Mouse (Mus musculus): ENCODE measurements around the gene Agtrap. TPM values are rescaled to one million over a fixed set of nuclear protein-coding genes. Genes with fewer than 3 reads are reported as not detected.
"Not testable (repeated sequence)": the region's sequence is repeated elsewhere in the genome, so short reads cannot be mapped to it uniquely, and the experiment has no call there.

Gene Agtrap
- polyA plus RNA-seq, 1 experiment from 2014 or later: 12.5 TPM

DNA sequence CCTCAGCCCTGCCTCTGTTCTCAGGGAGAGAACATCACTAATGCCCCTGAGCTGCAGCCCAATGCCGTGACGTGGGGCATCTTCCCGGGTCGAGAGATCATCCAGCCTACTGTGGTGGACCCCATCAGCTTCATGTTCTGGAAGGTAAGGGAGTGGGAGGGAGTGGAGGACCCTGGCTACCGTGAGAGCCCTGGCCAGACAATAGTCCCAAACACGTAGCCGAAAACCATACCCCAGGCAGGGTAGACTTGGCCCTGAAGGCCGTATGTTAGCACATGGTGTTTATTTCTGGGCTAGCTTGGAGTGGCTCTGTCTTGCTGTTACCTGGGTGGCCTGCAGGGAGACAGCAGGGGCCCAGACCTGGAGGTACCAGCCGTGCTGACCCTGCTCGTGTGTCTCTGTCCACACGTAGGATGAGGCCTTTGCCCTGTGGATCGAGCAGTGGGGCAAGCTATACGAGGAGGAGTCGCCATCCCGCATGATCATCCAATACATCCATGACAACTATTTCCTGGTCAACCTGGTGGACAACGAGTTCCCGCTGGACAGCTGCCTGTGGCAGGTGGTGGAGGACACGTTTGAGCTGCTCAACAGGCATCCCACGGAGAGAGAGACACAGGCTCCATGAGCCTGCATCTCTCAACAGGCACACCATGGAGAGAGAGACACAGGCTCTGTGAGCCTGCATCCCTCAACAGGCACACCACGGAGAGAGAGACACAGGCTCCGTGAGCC is 32.7 kb downstream of the Agtrap start:
- Histone ChIP-seq H3K27ac (no peak overlapping the region), H3K4me1 (peaks cover 14% of the 10 kb centered on the region), H3K9ac (no peak overlapping the region), H3K9me3 (replicated peaks) (no peaks in the 10 kb centered on the region), H3K4me3 (no peak overlapping the region), H3K4me2 (no peak overlapping the region), H3K27me3 (replicated peaks) (no peaks in the 10 kb centered on the region), H3K36me3 (peaks cover 85% of the 10 kb centered on the region)
- 87% methylated on average over 21 of the region's 21 CpGs for WGBS (ENCODE audit: insufficient replicate concordance)
- ATAC-seq: no peak

DNA sequence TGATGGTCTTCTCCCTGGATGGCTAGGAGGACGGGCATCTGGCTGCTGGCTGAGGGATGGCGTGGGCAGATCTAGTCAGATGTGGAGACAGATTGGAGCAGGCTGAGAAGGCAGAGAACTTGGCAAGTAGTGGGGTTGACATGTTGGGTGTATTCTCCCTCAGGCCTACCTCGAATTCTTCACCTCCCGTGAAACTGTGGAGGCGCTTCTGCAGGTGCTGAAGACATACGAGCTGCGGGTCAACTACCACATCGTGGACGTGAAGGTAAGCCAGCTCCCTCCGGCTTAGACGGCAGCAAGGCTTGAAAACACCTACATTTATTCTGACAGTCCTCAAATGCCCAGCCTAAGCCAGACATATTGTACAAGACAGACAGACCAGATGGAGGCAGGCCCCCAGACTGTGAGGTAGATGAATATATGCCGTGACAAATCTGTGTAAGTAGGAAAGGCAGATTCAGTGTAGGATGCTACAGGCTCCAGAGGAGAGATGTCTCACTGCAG is 34.4 kb downstream of the Agtrap start:
- Histone ChIP-seq H3K4me1 (peaks cover 18% of the 10 kb centered on the region), H3K36me3 (peaks cover 99% of the 10 kb centered on the region), H3K9ac (no peak overlapping the region), H3K4me2 (no peak overlapping the region), H3K27ac (no peak overlapping the region), H3K9me3 (replicated peaks) (no peaks in the 10 kb centered on the region), H3K4me3 (no peak overlapping the region), H3K27me3 (replicated peaks) (no peaks in the 10 kb centered on the region)
- 90% methylated on average over 12 of the region's 12 CpGs for WGBS (ENCODE audit: insufficient replicate concordance)
- ATAC-seq: no peak

DNA sequence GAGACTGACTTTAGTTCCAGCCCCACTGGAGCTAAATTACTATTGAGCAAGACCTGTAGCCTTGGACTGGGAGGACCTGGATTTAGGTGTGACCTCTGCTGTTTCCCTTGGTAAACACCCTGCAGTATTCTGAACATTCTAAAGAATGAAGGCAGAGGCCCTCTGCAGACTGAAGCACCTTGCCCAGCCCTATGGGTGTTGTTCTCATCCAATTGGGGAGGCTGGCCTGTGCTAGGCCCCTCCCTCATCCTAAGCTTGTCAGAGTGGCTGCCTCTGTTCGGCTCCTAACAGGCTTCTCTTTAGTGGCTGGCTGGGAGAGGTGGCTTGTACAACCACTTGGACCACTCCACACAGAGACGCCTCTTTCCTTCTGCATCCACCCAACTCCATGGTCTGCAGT is 34.9 kb downstream of the Agtrap start:
- WGBS (ENCODE audit: insufficient replicate concordance): 86% methylated on average over 2 of the region's 2 CpGs
- no peaks in the 10 kb centered on the region for H3K27me3 ChIP-seq (replicated peaks)
- H3K4me1 ChIP-seq: peaks cover 23% of the 10 kb centered on the region
- no peaks in the 10 kb centered on the region for H3K9me3 ChIP-seq (replicated peaks)
- no peak overlapping the region for H3K9ac ChIP-seq
- no peak overlapping the region for H3K4me3 ChIP-seq
- peaks cover 99% of the 10 kb centered on the region for H3K36me3 ChIP-seq
- H3K4me2 ChIP-seq: no peak overlapping the region
- no peak overlapping the region for H3K27ac ChIP-seq
- no peak for ATAC-seq

DNA sequence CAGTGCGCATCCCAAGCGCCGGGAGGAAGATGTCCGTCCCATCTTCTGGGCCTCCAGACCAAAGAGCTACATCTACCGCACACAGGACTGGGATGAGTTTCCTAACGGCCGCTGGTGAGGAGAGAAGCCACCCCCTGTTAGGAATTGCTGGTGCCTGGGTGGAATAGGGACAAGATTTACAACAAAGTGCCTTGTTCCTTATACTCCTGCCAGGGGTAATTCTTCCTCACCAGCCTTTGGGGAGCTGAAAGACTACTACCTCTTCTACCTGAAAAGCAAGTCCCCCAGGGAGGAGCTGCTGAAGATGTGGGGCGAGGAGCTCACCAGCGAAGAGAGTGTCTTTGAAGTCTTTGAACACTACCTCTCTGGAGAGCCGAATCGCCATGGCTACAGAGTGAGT is 35.9 kb downstream of the Agtrap start:
- no peak for ATAC-seq

DNA sequence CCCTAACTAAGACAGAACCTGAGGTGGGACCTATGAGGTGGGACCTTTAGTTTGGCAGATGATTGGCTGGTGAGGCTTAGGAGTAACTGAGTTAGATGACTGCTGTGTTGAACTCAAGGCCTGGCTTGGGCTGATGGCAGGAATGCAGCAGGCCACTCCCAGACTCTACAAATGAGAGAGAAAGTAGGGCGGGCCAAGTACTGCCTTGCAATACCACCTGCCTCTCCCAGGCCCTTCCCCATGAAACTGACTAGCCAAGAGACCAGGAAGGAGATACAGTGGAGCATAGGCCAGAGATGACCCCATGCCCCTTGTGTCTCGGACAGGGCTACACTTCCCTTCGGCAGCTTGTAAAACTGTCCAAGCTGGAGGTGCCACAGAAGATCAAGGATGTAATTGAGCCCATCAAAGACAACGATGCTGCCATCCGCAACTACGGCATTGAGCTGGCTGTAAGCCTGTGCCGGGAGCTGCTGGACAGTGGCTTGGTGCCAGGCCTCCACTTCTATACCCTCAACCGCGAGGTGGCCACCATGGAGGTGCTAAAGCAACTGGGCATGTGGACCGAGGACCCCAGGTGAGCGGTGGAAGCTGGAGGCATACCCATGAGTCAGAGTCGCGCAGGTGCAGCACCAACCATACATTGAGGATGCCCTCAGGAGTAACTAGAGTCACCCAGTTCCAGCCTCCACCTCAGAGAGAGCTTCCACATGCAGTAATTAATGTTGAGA is 36.6 kb downstream of the Agtrap start:
- H3K9ac ChIP-seq: no peak overlapping the region
- H3K27me3 ChIP-seq (replicated peaks): no peaks in the 10 kb centered on the region
- H3K36me3 ChIP-seq: peaks cover 88% of the 10 kb centered on the region
- no peak overlapping the region for H3K27ac ChIP-seq
- no peak for ATAC-seq
- no peaks in the 10 kb centered on the region for H3K9me3 ChIP-seq (replicated peaks)
- H3K4me3 ChIP-seq: no peak overlapping the region
- peaks cover 41% of the 10 kb centered on the region for H3K4me1 ChIP-seq
- 91% methylated on average over 13 of the region's 13 CpGs for WGBS (ENCODE audit: insufficient replicate concordance)
- no peak overlapping the region for H3K4me2 ChIP-seq

More for the DNA sequence above, 35.9 kb downstream of the Agtrap start:
- no peak overlapping the region for H3K4me3 ChIP-seq
- no peak overlapping the region for H3K9ac ChIP-seq
- no peak overlapping the region for H3K4me2 ChIP-seq
- no peaks in the 10 kb centered on the region for H3K27me3 ChIP-seq (replicated peaks)
- H3K27ac ChIP-seq: no peak overlapping the region
- peaks cover 34% of the 10 kb centered on the region for H3K4me1 ChIP-seq
- H3K36me3 ChIP-seq: peaks cover 95% of the 10 kb centered on the region
- no peaks in the 10 kb centered on the region for H3K9me3 ChIP-seq (replicated peaks)
- WGBS (ENCODE audit: insufficient replicate concordance): 89% methylated on average over 11 of the region's 11 CpGs

DNA sequence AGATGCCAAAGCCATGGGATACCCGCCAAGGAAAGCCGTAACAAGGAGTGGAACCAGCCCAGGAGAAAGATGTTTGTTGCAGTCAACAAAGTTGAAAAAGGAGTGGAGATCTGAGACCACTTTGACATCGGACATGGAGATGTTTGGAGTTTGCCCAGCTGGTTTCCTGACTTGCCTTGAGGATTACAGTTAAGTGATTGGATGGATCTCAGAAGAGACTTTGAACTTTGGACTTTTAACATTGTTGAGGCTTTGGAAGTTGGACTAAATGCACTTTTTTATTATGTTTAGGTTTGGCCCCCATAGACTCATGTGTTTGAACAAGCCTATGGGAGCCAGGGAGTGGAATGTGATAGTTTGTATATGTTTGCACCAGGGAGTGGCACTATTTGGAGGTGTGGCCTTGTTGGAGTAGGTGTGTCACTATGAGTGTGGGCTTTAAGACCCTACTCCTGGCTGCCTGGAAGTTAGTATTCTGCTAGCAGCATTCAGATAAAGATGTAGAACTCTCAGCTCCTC is 37.4 kb downstream of the Agtrap start:
- 89% methylated on average over 3 of the region's 3 CpGs for WGBS (ENCODE audit: insufficient replicate concordance)
- H3K27me3 ChIP-seq (replicated peaks); H3K9me3 ChIP-seq (replicated peaks); H3K9ac ChIP-seq; H3K4me2 ChIP-seq; H3K27ac ChIP-seq; ATAC-seq; H3K4me3 ChIP-seq: not testable (repeated sequence)
- H3K4me1 ChIP-seq: peaks cover 48% of the 10 kb centered on the region
- peaks cover 81% of the 10 kb centered on the region for H3K36me3 ChIP-seq

DNA sequence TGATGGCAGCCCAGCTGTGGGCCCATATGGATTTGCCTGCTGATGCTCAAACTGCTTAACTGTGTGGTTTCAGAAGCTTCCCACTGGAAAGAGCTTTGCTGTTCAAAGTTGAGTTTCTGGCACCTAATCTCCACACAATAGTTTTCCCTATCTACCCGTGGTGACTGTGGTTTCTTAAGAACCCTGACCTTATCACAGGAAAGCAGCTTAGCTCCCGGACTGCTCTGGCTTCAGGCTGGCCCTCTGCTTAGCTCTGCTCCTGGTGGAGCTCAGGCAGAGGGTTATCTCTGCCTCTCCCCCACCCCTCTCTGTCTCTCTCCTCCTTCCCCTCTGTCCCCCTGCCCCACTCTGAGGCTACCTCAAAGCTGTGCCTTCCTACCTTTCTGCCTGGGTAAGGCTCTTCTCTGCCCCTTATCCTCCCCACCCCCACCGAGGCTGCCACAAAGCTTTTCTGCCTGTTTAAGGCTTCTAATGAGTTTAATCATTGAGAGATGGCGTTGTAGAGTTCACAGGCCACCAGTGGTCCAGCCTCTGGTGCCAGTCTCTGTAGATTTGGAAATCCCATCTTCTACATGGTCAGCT is 41.3 kb downstream of the Agtrap start:
- H3K9ac ChIP-seq: peak overlapping the region; percentile 48; the same call in 1 of the 2 replicates
- no peaks in the 10 kb centered on the region for H3K27me3 ChIP-seq (replicated peaks)
- H3K4me3 ChIP-seq: peak overlapping the region; percentile 16
- H3K4me1 ChIP-seq: peaks cover 85% of the 10 kb centered on the region
- H3K9me3 ChIP-seq (replicated peaks): no peaks in the 10 kb centered on the region
- peak; percentile 94 for ATAC-seq
- WGBS (ENCODE audit: insufficient replicate concordance): 14% methylated on average over 4 of the region's 4 CpGs
- peak overlapping the region; percentile 85 for H3K27ac ChIP-seq
- peaks cover 71% of the 10 kb centered on the region for H3K36me3 ChIP-seq
- peak overlapping the region; percentile 52 for H3K4me2 ChIP-seq

DNA sequence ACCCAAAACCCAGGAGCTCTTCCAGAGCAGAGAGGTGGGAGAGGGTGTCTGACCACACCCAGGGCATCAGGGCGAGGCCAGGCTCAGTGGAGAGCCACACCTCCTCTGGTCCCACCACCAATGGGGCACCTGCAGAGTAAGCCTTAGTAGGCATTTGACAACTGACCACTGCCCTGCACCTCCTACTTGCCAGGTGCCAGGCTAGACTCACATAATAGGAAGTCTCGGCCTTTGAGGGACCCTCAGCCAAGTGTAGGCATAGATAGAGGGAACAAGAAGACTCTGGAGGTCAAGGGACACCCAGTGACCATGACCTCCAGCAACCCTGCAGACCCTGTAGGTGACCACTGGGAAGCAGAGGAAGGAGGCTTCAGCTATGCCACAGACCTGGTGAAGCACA is 43.7 kb downstream of the Agtrap start:
- Histone ChIP-seq H3K27ac (peak overlapping the region; percentile 85), H3K9me3 (replicated peaks) (no peaks in the 10 kb centered on the region), H3K4me3 (peak overlapping the region; percentile 18; the same call in 1 of the 2 replicates), H3K4me1 (peaks cover 97% of the 10 kb centered on the region), H3K9ac (peak overlapping the region; percentile 42; the same call in 1 of the 2 replicates), H3K4me2 (peak overlapping the region; percentile 52), H3K27me3 (replicated peaks) (no peaks in the 10 kb centered on the region), H3K36me3 (peaks cover 46% of the 10 kb centered on the region)
- whole genome bisulfite sequencing (ENCODE audit: insufficient replicate concordance): 47% methylated on average over 2 of the region's 2 CpGs
- peak; percentile 46 for ATAC-seq

DNA sequence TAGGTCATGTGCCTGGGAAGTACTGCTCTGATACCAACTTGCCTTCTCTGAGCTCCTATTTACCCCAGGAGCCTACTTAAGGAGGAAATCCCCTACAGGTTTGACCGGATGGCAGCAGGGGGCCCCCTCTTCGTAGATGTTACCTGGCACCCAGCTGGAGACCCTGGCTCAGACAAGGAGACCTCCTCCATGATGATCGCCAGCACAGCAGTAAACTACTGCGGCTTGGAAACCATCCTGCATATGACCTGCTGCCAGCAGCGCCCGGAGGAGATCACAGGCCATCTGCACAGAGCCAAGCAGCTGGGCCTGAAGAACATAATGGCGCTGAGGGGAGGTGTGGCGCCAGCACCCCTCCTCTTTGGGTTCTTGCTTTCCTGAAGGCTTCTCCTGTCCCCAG is 44.5 kb downstream of the Agtrap start:
- 92% methylated on average over 8 of the region's 8 CpGs for WGBS (ENCODE audit: insufficient replicate concordance)
- H3K4me3 ChIP-seq; H3K9me3 ChIP-seq (replicated peaks); H3K27me3 ChIP-seq (replicated peaks); ATAC-seq; H3K9ac ChIP-seq: not testable (repeated sequence)
- Histone ChIP-seq H3K4me1 (peaks cover 90% of the 10 kb centered on the region), H3K36me3 (peaks cover 39% of the 10 kb centered on the region), H3K4me2 (peak overlapping the region; percentile 95), H3K27ac (peak overlapping the region; percentile 41; the same call in 1 of the 2 replicates)

DNA sequence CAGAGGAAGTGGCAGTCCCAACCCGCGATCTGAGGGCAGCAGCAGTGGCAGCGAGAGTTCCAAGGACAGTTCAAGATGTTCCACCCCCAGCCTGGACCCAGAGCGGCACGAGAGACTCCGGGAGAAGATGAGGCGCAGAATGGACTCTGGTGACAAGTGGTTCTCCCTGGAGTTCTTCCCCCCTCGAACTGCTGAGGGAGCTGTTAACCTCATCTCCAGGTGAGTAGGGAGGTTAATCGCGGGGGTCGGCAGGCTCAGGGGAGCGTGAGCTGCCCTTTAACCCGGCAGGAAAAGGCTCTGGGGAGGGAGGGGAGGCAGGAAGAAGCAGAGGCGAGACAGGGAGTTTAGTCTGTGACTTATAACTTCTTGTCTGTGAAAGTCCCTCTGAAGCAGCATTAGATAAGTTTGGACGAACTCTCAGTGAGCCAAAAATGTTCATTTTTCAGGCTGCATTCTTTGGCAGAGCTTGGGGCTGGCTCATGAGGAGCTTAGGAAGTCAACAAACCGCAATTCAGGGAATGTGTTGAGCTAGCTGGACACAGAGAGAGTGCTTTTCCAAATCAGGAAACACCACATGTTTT is 46.1 kb downstream of the Agtrap start:
- peaks cover 87% of the 10 kb centered on the region for H3K4me1 ChIP-seq

DNA sequence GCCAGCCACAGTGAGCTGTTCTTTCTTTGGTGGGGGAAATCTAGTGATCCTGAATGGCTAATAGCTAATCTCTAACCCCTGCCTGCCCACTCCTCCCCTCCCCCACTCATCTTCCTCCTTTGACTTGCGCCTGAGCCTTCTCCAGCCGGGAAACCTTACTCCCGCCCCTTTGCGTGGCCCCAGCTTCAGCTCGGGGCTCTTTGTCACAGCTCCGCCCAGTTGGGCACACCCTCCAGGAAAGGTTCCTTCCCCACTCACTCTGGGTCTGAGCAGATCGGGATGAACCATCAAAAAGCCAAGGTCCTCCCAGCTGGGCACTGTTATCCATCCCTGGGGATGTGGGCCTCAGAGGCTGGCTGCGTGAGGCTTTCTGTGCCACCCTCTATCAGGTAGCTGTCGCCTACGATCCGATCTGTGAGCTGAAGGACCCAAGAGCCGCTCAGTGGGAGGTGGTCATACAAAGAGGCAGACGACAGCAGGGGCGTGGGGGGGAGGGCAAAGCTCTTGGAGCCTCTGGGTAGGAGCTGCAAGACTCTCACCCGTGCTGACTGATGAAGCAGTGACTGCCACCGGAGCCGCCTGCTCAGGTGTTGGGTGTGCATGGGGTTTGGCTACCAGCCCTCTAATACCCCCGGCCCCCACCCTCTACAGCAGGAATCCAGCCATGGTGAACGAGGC is 46.8 kb downstream of the Agtrap start:
- Histone ChIP-seq H3K4me3 (peak overlapping the region; percentile 71), H3K9me3 (replicated peaks) (no peaks in the 10 kb centered on the region), H3K4me1 (peaks cover 81% of the 10 kb centered on the region), H3K4me2 (peak overlapping the region; percentile 95), H3K27ac (peak overlapping the region; percentile 98), H3K36me3 (peaks cover 35% of the 10 kb centered on the region), H3K27me3 (replicated peaks) (no peaks in the 10 kb centered on the region), H3K9ac (peak overlapping the region; percentile 88)
- peak; percentile 53 for ATAC-seq
- WGBS (ENCODE audit: insufficient replicate concordance): 3% methylated on average over 19 of the region's 19 CpGs

More for the DNA sequence above, 46.1 kb downstream of the Agtrap start:
- Histone ChIP-seq H3K9me3 (replicated peaks) (no peaks in the 10 kb centered on the region), H3K27ac (peak overlapping the region; percentile 98), H3K4me3 (peak overlapping the region; percentile 71), H3K9ac (peak overlapping the region; percentile 88), H3K36me3 (peaks cover 29% of the 10 kb centered on the region), H3K27me3 (replicated peaks) (no peaks in the 10 kb centered on the region), H3K4me2 (peak overlapping the region; percentile 95)
- WGBS (ENCODE audit: insufficient replicate concordance): 8% methylated on average over 16 of the region's 16 CpGs
- ATAC-seq: no peak

All from liver, embryonic 12.5 days (tissue).